Mouse (Mus musculus) cerebellum, adult 11 months (tissue): ENCODE measurements at regions not wholly inside any gene's neighbourhood (a gene's known extent, or its start where the extent isn't known, plus 50 kb on each side); places are given as distances from the start of the nearest gene placed in this dataset.

Experiments used
- DNase-seq: peaks from one replicate; pipeline ENCODE4 v3.0.0; 2022

DNA sequence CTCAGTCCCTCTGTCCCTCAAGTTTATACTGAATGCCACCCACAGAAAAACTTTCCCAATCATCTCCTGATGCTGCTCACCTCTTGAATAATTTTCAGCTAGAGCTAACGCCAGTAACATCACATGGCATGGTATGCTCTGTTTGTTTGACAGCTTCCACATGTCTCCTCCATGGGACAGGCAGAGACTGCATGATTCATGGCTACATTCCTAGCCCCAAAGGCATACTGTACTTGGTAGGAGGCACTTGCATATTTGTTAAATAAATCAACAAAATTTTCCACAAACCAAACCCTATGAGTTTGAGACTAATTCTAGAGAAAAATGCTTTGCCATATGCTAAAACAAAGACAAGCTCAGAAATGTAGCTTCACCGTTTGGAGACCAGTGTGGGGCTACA is 304.9 kb downstream of the Rfpl4b start:
- DNase-seq = no peak
